Mouse (Mus musculus) gastrocnemius, postnatal 4 days (tissue): ENCODE data around the gene Smarcc2. TPM values are rescaled to one million over a fixed set of nuclear protein-coding genes. Genes with fewer than 3 reads are reported as not detected.

ENCODE experiments used
- DNase-seq, 2 experiments: peaks; one replicate each; pipeline ENCODE4 v3.0.0; 2021 to 2022; ENCODE audit warnings: low spot score in 2 of 2, mixed read lengths in 2 of 2
- total RNA-seq, 2 experiments: library from RNA; stranded (reverse); gene quantifications; 2 replicates each; pipeline ENCODE4 v1.2.3; 2021

The Smarcc2 gene
- total RNA-seq, 2 experiments from 2014 or later: 90.8 to 91.2 TPM

DNA sequence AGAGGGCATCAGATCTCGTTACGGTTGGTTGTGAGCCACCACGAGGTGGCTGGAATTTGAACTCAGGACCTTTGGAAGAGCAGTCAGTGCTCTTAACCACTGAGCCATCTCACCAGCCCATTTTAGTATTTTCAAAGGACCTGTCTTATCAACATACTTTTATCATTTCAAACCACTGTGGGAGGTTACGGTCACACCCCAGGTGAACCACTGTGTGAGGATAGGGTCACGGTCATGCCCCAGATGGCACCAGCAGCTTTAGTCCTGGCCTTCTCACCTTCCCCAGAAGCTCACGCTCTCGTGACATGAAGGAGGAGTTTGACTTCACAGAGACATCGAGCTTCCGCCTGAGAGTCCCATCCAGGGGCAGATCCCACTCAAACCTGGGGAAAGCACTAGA is 52.1 kb downstream of the Smarcc2 start:
- no peak for DNase-seq

- no peak for DNase-seq
Measured at GRCm38 (mm10) chr10:128511761-128512160, 52.7 kb downstream of the Smarcc2 start.

GRCm38 (mm10) chr10:128515044-128515443 is 56.0 kb downstream of the Smarcc2 start:
- DNase-seq: no peak

GRCm38 (mm10) chr10:128516029-128516428 is 57.0 kb downstream of the Smarcc2 start:
- DNase-seq: no peak

- no peak for DNase-seq
Measured at GRCm38 (mm10) chr10:128516677-128517076, 57.6 kb downstream of the Smarcc2 start.

DNA sequence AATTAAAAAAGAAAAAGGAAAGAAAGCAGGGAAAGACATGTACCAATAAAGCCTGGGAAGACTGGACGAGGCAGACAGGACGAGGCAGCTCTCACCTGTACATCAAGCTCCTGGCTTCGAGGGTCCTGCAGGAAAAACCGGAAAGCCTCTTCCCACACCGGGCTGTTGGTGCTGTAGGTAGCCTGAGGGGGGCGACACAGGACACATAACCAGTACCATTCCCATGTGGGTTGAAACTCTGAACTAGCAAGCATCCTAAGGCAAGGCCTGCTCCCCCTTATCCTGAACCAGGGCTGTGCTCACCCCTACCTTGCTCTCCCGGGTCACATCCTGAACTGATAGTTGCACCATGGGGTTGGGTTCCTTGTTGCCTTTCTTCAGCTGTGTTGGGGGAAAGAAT is 59.8 kb downstream of the Smarcc2 start:
- DNase-seq: no peak

DNA sequence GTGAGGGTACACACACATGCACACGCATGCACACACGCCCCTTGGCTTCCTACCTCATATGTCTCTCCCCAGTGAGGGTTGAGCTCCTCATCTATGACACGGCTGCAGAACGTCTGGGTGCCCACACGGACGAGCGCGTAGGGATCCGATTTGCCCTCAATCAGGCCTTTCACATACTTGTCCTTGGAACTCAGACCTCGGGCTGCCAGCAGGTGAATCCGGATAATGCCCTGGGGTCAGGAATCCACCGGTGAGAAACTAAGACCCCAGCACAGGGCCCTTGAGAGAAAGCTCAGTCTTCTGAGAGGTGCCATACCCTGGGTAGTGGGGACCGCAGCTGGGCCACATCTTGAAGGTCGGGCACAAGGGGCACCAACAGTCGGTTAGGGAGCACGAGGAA is 61.5 kb downstream of the Smarcc2 start:
- no peak for DNase-seq

GRCm38 (mm10) chr10:128522351-128522750 is 63.3 kb downstream of the Smarcc2 start:
- no peak for DNase-seq

DNA sequence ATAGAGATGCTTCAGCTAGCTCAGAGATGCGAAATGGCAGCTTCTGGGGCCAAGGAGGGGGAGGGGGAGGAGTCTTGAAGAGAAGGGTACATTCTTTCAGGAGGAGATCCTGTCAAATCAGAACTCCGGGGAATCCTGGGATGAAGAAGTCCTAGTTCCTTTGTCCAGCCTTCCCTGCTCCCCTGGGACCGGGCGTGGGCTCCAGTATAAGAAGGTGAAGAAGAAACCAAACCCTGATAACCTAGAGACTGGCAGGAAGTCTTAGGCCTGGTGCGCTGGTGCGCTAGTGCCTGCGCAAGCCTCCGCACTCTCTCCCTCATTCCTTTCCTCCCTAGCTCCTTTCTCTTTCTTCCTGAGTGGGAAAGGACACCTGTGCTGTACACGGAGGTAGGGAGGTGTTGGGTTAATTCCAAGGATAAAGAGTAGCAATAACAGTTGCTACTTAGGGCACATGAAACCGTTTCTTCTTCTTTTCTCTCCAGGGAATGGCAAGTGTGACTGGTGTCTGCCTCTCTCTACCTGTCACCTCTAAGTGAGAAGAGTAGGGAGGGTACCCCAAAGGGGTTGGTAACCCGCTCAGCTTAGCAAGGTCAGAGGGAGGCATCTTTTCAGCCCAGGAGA is 65.2 kb downstream of the Smarcc2 start:
- DNase-seq: no peak

GRCm38 (mm10) chr10:128524732-128525662 is 65.9 kb downstream of the Smarcc2 start:
- peak in 1 of 2 experiments; percentile 73 for DNase-seq

- peak; percentile 80 to 90 for DNase-seq
Measured at GRCm38 (mm10) chr10:128525671-128526308, 66.7 kb downstream of the Smarcc2 start, which contains the start of gene Esyt1. Gene Esyt1 (minus strand): TSS chr10:128525871.

DNA sequence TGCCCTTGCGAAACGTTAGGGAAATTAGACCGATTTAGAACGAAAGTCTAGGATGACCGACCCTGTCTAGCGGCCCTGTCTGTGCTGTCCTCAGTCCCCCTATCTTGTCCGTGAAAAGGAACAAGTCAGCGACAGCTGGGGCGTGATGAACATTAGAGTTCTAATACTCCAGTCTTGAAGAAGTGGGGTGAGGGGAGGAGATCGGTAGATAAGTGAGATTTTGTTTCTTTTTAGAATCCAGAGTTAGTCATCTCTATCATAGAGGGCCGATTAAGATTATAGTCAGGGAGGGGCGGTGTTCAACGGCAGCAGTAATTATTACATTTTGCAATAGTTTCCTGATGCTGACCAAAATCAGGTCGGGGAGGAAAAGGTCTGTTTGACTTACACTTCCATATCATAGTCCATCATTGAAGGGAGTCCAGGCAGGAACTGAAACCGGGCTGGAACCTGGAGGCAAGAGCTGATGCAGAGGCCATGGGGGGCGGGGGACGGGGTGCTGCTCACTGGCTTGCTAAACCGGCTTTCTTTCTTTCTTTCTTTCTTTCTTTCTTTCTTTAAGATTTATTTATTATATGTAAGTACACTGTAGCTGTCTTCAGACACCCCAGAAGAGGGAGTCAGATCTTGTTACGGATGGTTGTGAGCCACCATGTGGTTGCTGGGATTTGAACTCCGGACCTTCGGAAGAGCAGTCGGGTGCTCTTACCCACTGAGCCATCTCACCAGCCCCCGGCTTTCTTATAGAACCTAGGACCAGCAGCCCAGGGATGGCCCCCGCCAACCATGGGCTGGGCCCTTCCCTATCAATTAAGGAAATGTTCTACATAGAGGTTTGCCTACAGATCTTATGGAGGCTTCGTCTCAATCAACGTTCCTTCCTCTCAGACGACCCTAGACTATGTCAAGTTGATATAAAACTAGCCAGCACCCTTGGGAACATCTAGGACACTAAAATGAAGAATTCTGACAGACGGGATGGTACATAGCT is 67.6 kb downstream of the Smarcc2 start:
- no peak for DNase-seq

DNA sequence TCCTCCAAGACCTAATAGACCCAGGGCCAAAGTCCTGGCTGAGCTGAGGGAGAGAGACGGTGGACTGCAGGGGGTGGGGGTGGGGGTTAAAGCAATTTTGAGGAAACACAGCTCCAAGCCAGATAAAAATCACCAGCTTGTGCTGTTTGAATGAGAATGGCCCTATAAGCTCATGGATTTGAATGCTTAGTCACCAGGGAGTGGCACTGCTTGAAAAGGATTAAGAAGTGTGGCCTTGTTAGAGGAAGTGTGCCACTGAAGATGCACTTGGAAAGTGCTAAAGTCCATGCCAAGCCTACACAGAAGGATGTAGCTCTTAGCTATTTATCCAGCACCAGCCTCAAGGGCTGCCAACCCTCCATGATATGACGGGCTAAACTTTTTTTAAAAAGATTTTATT is 76.2 kb downstream of the Smarcc2 start:
- no peak for DNase-seq

DNA sequence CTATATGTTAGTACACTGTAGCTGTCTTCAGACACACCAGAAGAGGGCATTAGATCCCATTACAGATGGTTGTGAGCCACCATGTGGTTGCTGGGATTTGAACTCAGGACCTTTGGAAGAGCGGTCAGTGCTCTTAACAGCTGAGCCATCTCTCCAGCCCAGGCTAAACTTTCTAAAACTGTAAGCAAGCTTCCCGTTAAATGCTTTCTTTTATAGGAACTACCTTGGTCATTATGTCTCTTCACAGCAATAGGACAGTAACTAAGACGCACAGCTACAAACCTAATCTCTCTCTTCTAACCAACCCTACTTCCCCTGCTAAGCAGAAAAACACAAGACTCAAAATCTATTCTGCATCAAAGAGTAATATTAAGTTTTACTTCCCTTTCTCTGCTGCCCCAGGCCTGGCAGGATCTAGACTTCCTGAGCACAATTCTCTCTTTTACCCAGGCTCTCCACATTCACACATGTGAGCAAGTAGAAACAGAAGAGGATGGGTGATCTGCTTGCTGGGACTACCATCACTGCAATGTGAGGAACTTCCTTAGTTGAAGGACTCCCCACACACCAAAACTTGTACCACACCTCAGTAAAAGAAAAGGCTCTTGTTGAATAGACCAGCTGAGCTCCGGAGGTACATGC is 76.7 kb downstream of the Smarcc2 start:
- no peak for DNase-seq

- DNase-seq: peak; percentile 73 to 86
Measured at GRCm38 (mm10) chr10:128536266-128536940, 77.4 kb downstream of the Smarcc2 start.

GRCm38 (mm10) chr10:128538340-128538870 is 79.4 kb downstream of the Smarcc2 start:
- no peak for DNase-seq
